Mouse (Mus musculus): ENCODE results near the gene Amn1. TPM values are rescaled to one million over a fixed set of nuclear protein-coding genes. Genes with fewer than 3 reads are reported as not detected.

The Amn1 gene
- 19.1 and 21.1 TPM in 2 replicates for polyA plus RNA-seq (2015; fragmentation: Nextera tagmentation; extraction: Ambion mirVana)

DNA sequence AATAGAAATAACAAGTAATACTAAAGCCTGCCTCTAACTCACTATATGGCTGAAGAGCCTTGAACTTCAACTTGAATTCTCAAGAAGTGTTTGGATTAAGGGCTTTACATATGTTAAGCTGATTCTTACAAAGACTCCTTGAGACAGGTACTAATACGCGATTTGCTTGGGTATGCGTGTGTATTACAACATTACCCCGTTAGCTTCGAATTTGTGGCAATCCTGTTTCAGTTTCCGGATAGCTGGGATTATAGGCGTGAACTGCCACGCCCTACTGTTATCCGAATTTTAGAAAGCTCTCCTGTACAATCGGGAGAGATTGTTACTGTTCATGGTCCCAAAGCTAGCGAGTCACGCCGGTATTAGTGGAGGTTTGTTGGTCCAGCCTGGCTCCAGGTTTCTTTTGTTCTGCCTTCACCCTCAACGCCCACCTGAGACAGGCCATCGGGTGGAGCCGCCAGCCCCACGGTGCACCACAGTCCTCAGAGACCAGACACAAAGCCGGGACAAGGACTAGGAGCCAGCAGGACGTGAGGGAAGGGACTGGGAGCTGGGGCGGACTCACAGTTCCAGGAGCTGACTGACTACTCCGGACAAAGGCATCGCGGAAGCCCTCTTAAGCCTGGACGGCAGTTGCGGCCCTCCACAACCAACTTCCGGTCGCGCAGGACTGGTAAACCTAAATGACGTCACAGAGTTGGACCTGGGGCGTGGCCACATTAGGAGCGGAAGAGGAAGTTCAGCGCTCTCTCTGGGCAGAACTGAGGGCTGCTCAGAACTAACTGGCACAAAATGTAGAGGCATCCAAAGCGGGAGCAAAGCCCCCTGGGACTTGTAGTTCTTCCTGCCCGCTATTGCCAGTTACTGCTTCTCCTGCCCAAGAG lies at the start of gene Amn1:
TSS of gene Amn1 (minus strand) at position 672 of the 884 bp plus-strand sequence.

DNA sequence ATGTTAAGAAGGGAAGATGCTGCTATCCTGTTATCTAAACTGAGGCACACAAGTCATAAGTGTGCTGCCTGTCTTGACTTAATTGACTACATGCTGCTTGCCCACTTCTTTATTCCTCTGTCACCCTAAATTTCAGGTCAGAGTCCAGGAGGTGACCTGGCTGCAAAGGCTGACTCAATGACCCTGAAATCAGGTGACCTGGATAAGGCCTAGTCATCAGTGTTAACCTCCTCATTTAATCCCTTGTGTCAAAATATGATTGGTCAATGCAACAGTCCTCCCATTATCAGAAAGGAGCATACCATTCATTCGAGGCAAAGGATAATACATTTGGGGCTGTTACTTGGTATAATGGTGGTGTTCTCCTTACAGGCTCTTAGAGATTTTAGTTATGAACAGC lies 49.0 kb downstream of the Amn1 start, which contains the start of gene Etfbkmt:
TSS of gene Etfbkmt (plus strand) at position 379 of the 400 bp plus-strand sequence.

DNA sequence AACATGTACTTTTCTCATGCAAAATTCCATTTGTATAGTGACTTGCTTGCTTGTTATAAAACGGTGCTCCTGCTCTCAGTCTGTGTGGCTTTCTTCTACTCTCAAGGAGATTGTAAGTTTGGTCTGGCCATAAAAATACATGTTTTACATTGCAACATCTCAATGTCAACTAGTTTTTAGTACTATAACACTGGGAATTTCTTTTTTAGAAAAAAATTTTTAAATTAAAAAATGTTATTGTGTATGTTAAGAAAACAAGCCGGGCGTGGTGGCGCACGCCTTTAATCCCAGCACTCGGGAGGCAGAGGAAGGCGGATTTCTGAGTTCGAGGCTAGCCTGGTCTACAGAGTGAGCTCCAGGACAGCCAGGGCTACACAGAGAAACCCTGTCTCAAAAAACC lies 58.6 kb downstream of the Amn1 start, which contains the start of gene Gm10203:
TSS of gene Gm10203 (plus strand) at position 301 of the 400 bp plus-strand sequence.

Other genes starting within 250 kb of the Amn1 start
- gene Sinhcaf, start 242.2 kb downstream of the Amn1 start, polyA plus RNA-seq (2015; fragmentation: Nextera tagmentation; extraction: Ambion mirVana), result 9.1 and 11.4 TPM in 2 replicates
- gene Dennd5b, start 87.0 kb downstream of the Amn1 start, polyA plus RNA-seq (2015; fragmentation: Nextera tagmentation; extraction: Ambion mirVana), result 2.9 and 3.6 TPM in 2 replicates
- gene Gm10203, start 58.5 kb downstream of the Amn1 start, polyA plus RNA-seq (2015; fragmentation: Nextera tagmentation; extraction: Ambion mirVana), result not detected in 2 replicates
- 14.5 and 14.7 TPM in 2 replicates for gene Etfbkmt, start 48.9 kb downstream of the Amn1 start, polyA plus RNA-seq (2015; fragmentation: Nextera tagmentation; extraction: Ambion mirVana)
- 27.3 and 30.9 TPM in 2 replicates for gene Resf1, start 120.7 kb upstream of the Amn1 start, polyA plus RNA-seq (2015; fragmentation: Nextera tagmentation; extraction: Ambion mirVana)
- gene Bicd1, start 220.2 kb upstream of the Amn1 start, polyA plus RNA-seq (2015; fragmentation: Nextera tagmentation; extraction: Ambion mirVana), result 0.90 and 1.3 TPM in 2 replicates